In the genomic region with DNA sequence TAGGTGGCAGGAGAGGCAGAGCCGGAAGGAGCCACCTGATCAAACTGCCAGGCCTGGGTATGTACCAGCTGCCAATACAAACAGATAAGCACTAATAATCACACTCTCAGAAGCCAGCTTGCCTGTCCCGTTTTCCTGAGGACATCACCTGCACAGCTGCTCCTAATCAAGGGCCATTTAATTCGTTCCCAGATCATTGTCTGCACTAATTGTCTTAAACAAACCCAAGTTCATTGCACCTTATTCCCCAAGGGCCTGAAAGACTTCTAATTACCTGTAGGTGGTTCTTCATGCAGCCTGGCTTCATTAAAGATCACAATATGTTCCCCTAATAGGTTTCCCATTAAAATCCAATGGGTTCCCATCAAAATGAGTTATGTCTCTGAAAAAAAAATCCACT, we compare ENCODE assay signal across 28 mouse cellular contexts. TPM values are rescaled to one million over a fixed set of nuclear protein-coding genes. Genes with fewer than 3 reads are reported as not detected.
DNase-seq lines count a peak whose midpoint lies in the region; ATAC-seq and TF ChIP-seq lines count a peak whose summit lies in the region.
"Had no signal": no experiment of that assay in that cellular context is flagged by ENCODE, and none has a peak within 500 bp of the region (broad histone marks: within the 10 kb centered on the region; RNA-seq: fewer than 3 reads in every experiment).

No protein-coding gene starts in this region.

- H3K27me3 ChIP-seq in forebrain, embryonic 11.5 days (ENCODE audit: control insufficient read depth, insufficient read depth, low read length): no peaks in the 10 kb centered on the region
- H3K27me3 ChIP-seq in forebrain, postnatal 0 days (ENCODE audit: insufficient read depth, low read length): no peaks in the 10 kb centered on the region
- H3K27me3 ChIP-seq in hindbrain, postnatal 0 days (ENCODE audit: insufficient read depth, low read length): no peaks in the 10 kb centered on the region
- 0 out of 2 replicates have a peak, but pooled peaks cover 5% of the 10 kb centered on the region for H3K27me3 ChIP-seq in hindbrain, embryonic 10.5 days (ENCODE audit: insufficient read depth, poor library complexity, severe bottlenecking)
- H3K27me3 ChIP-seq in neural tube, embryonic 14.5 days (ENCODE audit: control insufficient read depth, insufficient read depth, low read length): no peaks in the 10 kb centered on the region
- no peaks in the 10 kb centered on the region for H3K27me3 ChIP-seq in small intestine, adult 2 months (ENCODE audit: control insufficient read depth, insufficient read depth, low read length)
- H3K27me3 ChIP-seq: CH12.LX; embryonic facial prominence, embryonic 12.5 days; heart, embryonic 13.5 days; hindbrain, embryonic 15.5 days; intestine, embryonic 15.5 days; Patski had no signal

- no peak overlapping the region for H3K4me3 ChIP-seq in forebrain, embryonic 11.5 days (ENCODE audit: low read depth, low read length)
- H3K4me3 ChIP-seq in forebrain, postnatal 0 days (ENCODE audit: low read depth, low read length): no peak overlapping the region
- H3K4me3 ChIP-seq in hindbrain, postnatal 0 days (ENCODE audit: low read length): no peak overlapping the region
- H3K4me3 ChIP-seq in hindbrain, embryonic 10.5 days: no peak overlapping the region
- H3K4me3 ChIP-seq in neural tube, embryonic 14.5 days (ENCODE audit: low read depth, low read length): no peak overlapping the region
- H3K4me3 ChIP-seq in small intestine, adult 2 months (ENCODE audit: low read depth, low read length): no peak overlapping the region
- H3K4me3 ChIP-seq: embryonic facial prominence, embryonic 12.5 days; forebrain, embryonic 10.5 days; heart, adult 2 months; heart, embryonic 10.5 days; heart, embryonic 13.5 days; hindbrain, embryonic 15.5 days; intestine, embryonic 15.5 days had no signal

- ATAC-seq in forebrain, embryonic 11.5 days (replicated peaks; ENCODE audit: low FRiP score): no peak
- ATAC-seq in forebrain, postnatal 0 days: no peak
- no peak for ATAC-seq in hindbrain, postnatal 0 days
- ATAC-seq in neural tube, embryonic 14.5 days (ENCODE audit: low read depth): peak; percentile 47; the same call in 1 of the 2 replicates
- ATAC-seq: forebrain, embryonic 14.5 days; intestine, embryonic 15.5 days; Patski had no signal

- WGBS in forebrain, embryonic 11.5 days: 69% methylated on average over 3 of the region's 3 CpGs
- 57% methylated on average over 3 of the region's 3 CpGs for WGBS in forebrain, postnatal 0 days
- 49% methylated on average over 3 of the region's 3 CpGs for WGBS in hindbrain, postnatal 0 days
- 79% methylated on average over 3 of the region's 3 CpGs for WGBS in hindbrain, embryonic 10.5 days
- 52% methylated on average over 3 of the region's 3 CpGs for WGBS in neural tube, embryonic 14.5 days
- WGBS in small intestine, adult 2 months: 25% methylated on average over 3 of the region's 3 CpGs

- DNase-seq in forebrain, embryonic 11.5 days (ENCODE audit: low spot score): peak; percentile 41
- no peak for DNase-seq in forebrain, postnatal 0 days
- peak; percentile 25 for DNase-seq in hindbrain, postnatal 0 days (ENCODE audit: low spot score)
- no peak for DNase-seq in hindbrain, embryonic 10.5 days (ENCODE audit: low spot score)
- no peak for DNase-seq in neural tube, embryonic 10.5 days (ENCODE audit: extremely low spot score, low spot score)
- no peak for DNase-seq in T-cell, adult 2 months (ENCODE audit: low spot score)
- DNase-seq: adrenal gland, adult 8-10 months; adrenal gland, postnatal 25 days; B cell, adult 2 months; cerebellum, adult 18-20 months; cerebellum, adult 9-10 months; cerebellum, postnatal 14 days; gastrocnemius, postnatal 25 days; heart, adult 2 months; heart, postnatal 14 days; kidney, adult 11 months had no signal

- H3K27ac ChIP-seq in forebrain, embryonic 11.5 days (ENCODE audit: low read depth, low read length): no peak overlapping the region
- no peak overlapping the region for H3K27ac ChIP-seq in forebrain, postnatal 0 days (ENCODE audit: low read depth, low read length)
- H3K27ac ChIP-seq in hindbrain, postnatal 0 days: no peak overlapping the region
- H3K27ac ChIP-seq in hindbrain, embryonic 10.5 days: no peak overlapping the region
- H3K27ac ChIP-seq in neural tube, embryonic 14.5 days (ENCODE audit: low read depth, low read length): no peak overlapping the region
- H3K27ac ChIP-seq in small intestine, adult 2 months (ENCODE audit: insufficient read depth, low read depth, low read length): peak overlapping the region; percentile 86; the same call in 1 of the 2 replicates
- H3K27ac ChIP-seq: embryonic facial prominence, embryonic 12.5 days; forebrain, embryonic 10.5 days; heart, adult 2 months; heart, embryonic 10.5 days; heart, embryonic 13.5 days; hindbrain, embryonic 15.5 days; intestine, embryonic 15.5 days had no signal

- no peak for TF ChIP-seq POLR2A in small intestine, adult 2 months (IDR thresholded peaks at IDR 0.05; ENCODE audit: low read depth, low read length)

- H3K4me2 ChIP-seq in forebrain, embryonic 11.5 days (ENCODE audit: low read depth, low read length, severe bottlenecking): no peak overlapping the region
- no peak overlapping the region for H3K4me2 ChIP-seq in forebrain, postnatal 0 days (ENCODE audit: low read depth)
- no peak overlapping the region for H3K4me2 ChIP-seq in hindbrain, postnatal 0 days (ENCODE audit: low read depth, low read length)
- no peak overlapping the region for H3K4me2 ChIP-seq in neural tube, embryonic 14.5 days (ENCODE audit: low read depth, low read length)
- H3K4me2 ChIP-seq: embryonic facial prominence, embryonic 12.5 days; heart, embryonic 13.5 days; hindbrain, embryonic 15.5 days; intestine, embryonic 15.5 days had no signal

- H3K4me1 ChIP-seq in forebrain, embryonic 11.5 days (replicated peaks; ENCODE audit: control insufficient read depth, insufficient read depth, low read length): no peaks in the 10 kb centered on the region
- H3K4me1 ChIP-seq in forebrain, postnatal 0 days (ENCODE audit: insufficient read depth): peaks cover 6% of the 10 kb centered on the region; the same call in 1 of the 2 replicates
- H3K4me1 ChIP-seq in hindbrain, postnatal 0 days (ENCODE audit: insufficient read depth, low read length): 0 out of 2 replicates have a peak, but pooled peaks cover 6% of the 10 kb centered on the region
- no peaks in the 10 kb centered on the region for H3K4me1 ChIP-seq in hindbrain, embryonic 10.5 days (replicated peaks)
- H3K4me1 ChIP-seq in neural tube, embryonic 14.5 days (ENCODE audit: control insufficient read depth, insufficient read depth, low read length): peaks cover 3% of the 10 kb centered on the region; the same call in 1 of the 2 replicates
- H3K4me1 ChIP-seq in small intestine, adult 2 months (ENCODE audit: control insufficient read depth, insufficient read depth, insufficient read length, low read length): peaks cover 44% of the 10 kb centered on the region
- H3K4me1 ChIP-seq: embryonic facial prominence, embryonic 12.5 days; forebrain, embryonic 10.5 days had no signal

- H3K36me3 ChIP-seq in forebrain, embryonic 11.5 days (ENCODE audit: control insufficient read depth, insufficient read depth, low read length): no peaks in the 10 kb centered on the region
- H3K36me3 ChIP-seq in forebrain, postnatal 0 days (ENCODE audit: insufficient read depth): no peaks in the 10 kb centered on the region
- no peaks in the 10 kb centered on the region for H3K36me3 ChIP-seq in hindbrain, postnatal 0 days (ENCODE audit: insufficient read depth, low read length)
- no peaks in the 10 kb centered on the region for H3K36me3 ChIP-seq in hindbrain, embryonic 10.5 days
- H3K36me3 ChIP-seq in neural tube, embryonic 14.5 days (ENCODE audit: control insufficient read depth, insufficient read depth, low read length): no peaks in the 10 kb centered on the region
- no peaks in the 10 kb centered on the region for H3K36me3 ChIP-seq in small intestine, adult 2 months (ENCODE audit: control insufficient read depth, insufficient read depth, low read length)
- H3K36me3 ChIP-seq: embryonic facial prominence, embryonic 12.5 days; forebrain, embryonic 10.5 days; G1E; heart, embryonic 10.5 days; heart, embryonic 13.5 days; hindbrain, embryonic 15.5 days; intestine, embryonic 15.5 days had no signal

- H3K9ac ChIP-seq in forebrain, embryonic 11.5 days (ENCODE audit: low read length): no peak overlapping the region
- H3K9ac ChIP-seq in forebrain, postnatal 0 days: no peak overlapping the region
- no peak overlapping the region for H3K9ac ChIP-seq in hindbrain, postnatal 0 days (replicated peaks; ENCODE audit: low read length)
- no peak overlapping the region for H3K9ac ChIP-seq in neural tube, embryonic 14.5 days (replicated peaks; ENCODE audit: low read depth, low read length)
- H3K9ac ChIP-seq: embryonic facial prominence, embryonic 12.5 days; heart, embryonic 13.5 days; hindbrain, embryonic 15.5 days; intestine, embryonic 15.5 days had no signal

- H3K9me3 ChIP-seq in forebrain, embryonic 11.5 days (ENCODE audit: control insufficient read depth, low read length): no peaks in the 10 kb centered on the region
- H3K9me3 ChIP-seq in forebrain, postnatal 0 days (ENCODE audit: low read length): no peaks in the 10 kb centered on the region
- no peaks in the 10 kb centered on the region for H3K9me3 ChIP-seq in hindbrain, postnatal 0 days (ENCODE audit: low read length)
- no peaks in the 10 kb centered on the region for H3K9me3 ChIP-seq in hindbrain, embryonic 10.5 days
- H3K9me3 ChIP-seq in neural tube, embryonic 14.5 days (ENCODE audit: control insufficient read depth, low read length): no peaks in the 10 kb centered on the region
- H3K9me3 ChIP-seq: embryonic facial prominence, embryonic 12.5 days; forebrain, embryonic 10.5 days; G1E; heart, embryonic 10.5 days; heart, embryonic 13.5 days; hindbrain, embryonic 15.5 days; intestine, embryonic 15.5 days had no signal

- TF ChIP-seq CTCF in forebrain, postnatal 0 days (IDR thresholded peaks at IDR 0.05; ENCODE audit: low read depth): no peak
- no peak for TF ChIP-seq CTCF in hindbrain, postnatal 0 days (IDR thresholded peaks at IDR 0.05; ENCODE audit: low read depth)
- TF ChIP-seq CTCF in small intestine, adult 2 months (IDR thresholded peaks at IDR 0.05; ENCODE audit: extremely low read depth, insufficient read length, insufficient replicate concordance, low read depth, low read length): no peak

RNA-seq across cellular contexts. Expression of a gene that starts 49.1 kb away (rescaled TPM):
- 138 and 150 TPM in 2 replicates for polyA plus RNA-seq in forebrain, embryonic 11.5 days (2014; fragmentation: Nextera tagmentation; extraction: Ambion mirVana)
- total RNA-seq in forebrain, postnatal 0 days (2014; rRNA removed): 19.7 and 21.0 TPM in 2 replicates
- polyA plus RNA-seq in forebrain, postnatal 0 days (2015; fragmentation: Nextera tagmentation; extraction: Ambion mirVana): 59.6 and 69.3 TPM in 2 replicates
- 27.5 and 29.4 TPM in 2 replicates for total RNA-seq in hindbrain, postnatal 0 days (2014; rRNA removed)
- polyA plus RNA-seq in hindbrain, postnatal 0 days (2015; fragmentation: Nextera tagmentation; extraction: Ambion mirVana): 65.3 and 75.1 TPM in 2 replicates
- 68.8 and 77.5 TPM in 2 replicates for polyA plus RNA-seq in hindbrain, embryonic 10.5 days (2016; fragmentation: Nextera tagmentation; extraction: Ambion mirVana)
- polyA plus RNA-seq in neural tube, embryonic 14.5 days (2014; fragmentation: Nextera tagmentation; extraction: Ambion mirVana): 46.4 and 54.4 TPM in 2 replicates
- polyA plus RNA-seq in small intestine, adult 2 months (2012; rRNA removed): 24.6 and 173 TPM in 2 replicates

Comparison
In these comparisons a context has a peak if more than half of its experiments do, and no peak if none do; other contexts are left out.
1. DNase-seq: peak in forebrain, embryonic 11.5 days (single experiment) and hindbrain, postnatal 0 days (single experiment); none in forebrain, postnatal 0 days (single experiment), hindbrain, embryonic 10.5 days (single experiment), neural tube, embryonic 10.5 days (single experiment) and T-cell, adult 2 months (single experiment).